Mouse (Mus musculus) urinary bladder, postnatal 14 days (tissue): ENCODE data around the gene Sfxn4.

Experiments
- DNase-seq: peaks from one replicate; pipeline ENCODE4 v3.0.0; 2021; ENCODE audit warnings: low spot score

Sfxn4 gene

DNA sequence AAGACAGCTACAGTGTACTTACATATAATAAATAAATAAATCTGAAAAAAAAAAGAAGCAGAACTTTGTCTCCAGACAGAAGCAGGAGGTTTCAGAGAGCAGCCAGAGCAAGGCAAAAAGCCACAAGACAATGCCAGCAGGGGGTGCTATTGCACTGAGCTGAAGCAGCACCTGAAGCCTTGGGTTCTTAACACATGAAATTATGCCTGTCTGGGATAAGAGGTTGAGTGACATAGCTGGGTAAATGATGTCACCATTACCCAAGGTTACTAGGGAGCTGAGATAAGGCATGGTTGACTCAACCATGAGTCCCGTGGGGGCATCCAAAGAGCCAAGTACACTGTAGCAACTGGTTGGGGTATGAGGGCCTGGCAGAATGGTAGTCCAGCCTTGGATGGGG lies 23.5 kb downstream of the Sfxn4 start:
- DNase-seq, result peak; percentile 80

DNA sequence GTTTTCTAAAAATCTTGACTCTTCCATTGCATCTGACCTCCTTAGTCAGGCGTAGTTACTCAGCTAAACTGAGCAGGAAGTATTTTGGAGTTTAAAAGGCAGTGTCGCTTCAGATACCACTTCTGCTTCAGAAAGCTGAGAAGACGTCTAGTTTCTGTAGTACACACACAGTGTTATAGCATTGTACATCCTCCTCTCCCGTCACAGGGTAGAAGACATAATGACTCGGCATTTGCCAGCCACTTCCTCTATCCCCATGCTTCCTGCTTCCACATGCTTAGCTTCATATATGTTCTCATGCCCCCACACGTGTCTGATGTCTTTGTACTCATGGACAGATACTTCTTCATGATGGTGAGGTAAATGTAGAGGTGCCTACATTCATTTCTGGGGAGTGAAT lies 42.6 kb downstream of the Sfxn4 start:
- DNase-seq, result no peak

DNA sequence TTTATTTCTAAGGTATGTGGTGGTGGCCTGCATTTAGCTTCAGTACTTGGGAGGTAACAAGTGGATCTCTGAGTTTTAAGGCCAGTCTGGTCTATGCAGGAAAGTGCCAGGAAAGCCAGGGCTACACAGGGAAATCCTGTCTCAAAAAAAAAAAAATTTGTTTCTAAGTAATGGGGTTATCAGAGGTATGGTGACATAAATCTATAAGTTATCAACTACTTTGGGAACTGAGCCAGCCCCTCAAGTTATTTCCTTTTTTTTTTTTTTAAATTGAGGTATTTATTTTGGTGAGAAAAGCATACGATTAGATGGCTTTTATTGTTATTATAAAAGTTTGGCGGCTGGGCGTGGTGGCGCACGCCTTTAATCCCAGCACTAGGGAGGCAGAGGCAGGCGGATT lies 48.1 kb downstream of the Sfxn4 start:
- DNase-seq, result no peak

DNA sequence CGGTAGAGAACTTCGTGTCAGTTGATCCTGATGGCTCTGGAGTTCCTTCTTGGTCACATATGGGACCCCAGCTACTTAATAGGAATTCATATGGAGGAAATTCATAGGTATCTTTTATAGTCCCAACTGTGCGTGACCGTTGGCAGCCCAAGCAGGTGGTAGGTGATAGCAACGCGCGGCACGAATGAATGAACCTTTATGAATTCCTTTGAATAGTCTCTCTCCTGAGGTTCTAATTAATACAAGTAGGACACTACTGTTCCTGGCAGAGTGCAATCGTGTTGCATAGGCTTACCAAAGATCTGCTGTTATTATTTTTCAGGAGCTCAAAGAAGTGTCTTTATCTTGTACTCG lies 49.3 kb downstream of the Sfxn4 start:
- no peak for DNase-seq

DNA sequence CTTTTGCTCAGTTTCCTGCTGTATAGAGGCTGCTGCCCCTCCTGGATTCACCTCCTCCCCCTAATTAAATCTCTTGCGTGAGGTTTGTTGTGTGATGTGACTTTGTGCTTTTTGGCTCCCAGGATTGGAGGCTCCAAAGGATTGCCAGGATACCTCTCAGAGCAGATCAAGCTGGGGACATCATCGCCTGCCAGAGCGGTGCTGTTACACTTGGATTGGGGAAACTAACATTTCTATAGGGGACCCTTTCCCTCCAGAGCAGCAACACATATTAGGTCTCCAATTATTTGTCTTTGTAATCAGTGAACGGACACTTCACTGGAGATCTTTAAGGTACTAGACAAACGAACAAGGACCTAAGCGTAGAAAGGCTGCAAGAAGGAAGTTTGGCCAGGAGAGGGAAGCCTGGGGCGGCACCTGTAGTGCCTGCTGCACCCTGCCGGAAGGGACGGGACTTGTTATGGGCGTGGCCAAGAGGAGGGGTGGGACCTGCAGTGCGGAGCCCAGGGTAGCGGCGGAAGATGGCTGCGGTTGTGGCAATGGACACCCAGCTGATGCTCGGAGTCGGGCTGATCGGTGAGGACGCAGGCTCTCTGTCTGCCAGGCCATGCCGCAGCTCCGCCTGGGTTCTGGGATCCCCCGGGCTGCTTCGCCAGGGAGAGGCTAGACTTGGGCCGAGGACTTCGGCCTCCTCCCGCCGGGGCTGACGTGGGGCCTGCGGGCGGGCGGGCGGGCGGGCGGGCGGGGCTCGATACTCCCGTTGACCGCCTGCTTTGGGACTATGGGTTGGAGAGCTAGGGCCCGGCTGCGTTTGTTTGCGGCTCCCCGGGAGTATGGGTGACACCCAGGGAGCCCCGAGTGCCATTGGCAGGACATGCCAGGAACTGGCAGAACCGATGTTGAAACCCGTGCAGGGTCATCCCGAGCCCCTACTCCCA lies 49.9 kb downstream of the Sfxn4 start, which contains the start of gene Fam45a:
Fam45a (plus strand) TSS at position 488 of the 938 bp plus-strand sequence.
- peak; percentile 94 for DNase-seq

DNA sequence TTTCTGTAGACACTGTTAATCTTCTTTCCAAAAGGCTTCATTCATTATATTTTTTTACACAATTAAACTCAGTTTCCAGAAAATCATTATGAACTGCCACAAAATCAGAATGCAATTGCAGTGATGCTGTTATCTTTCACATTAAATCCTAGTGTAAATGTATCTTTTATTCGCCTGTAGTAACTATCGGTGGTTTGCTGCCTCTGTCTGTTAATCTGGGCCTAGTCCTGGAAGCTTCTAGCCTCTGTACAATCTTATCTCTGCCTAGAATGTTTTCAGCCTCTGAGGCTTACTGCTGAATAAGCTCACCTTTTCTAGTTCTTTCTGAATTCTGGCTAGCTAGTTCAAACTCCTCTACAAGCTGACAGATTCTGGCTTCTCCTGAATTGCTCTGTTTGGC lies 51.4 kb downstream of the Sfxn4 start:
- no peak for DNase-seq

DNA sequence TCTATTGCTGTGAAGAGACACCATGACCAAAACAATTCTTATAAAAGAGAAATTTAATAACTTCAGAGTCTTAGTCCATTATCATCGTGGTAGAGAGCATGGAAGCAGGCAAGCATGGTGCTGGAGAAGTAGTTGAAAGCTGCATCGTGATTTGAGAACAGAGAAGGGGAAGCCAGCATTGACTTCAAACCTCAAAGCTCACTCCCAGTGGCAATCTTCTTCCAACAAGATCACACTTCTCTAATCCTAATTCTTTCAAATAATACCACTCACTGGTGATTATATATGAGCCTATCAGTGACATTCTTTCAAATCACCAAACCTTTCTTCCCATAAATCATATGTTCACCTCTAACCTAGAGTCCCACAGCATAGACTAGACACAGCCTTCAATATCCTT lies 56.4 kb downstream of the Sfxn4 start:
- DNase-seq, result no peak

DNA sequence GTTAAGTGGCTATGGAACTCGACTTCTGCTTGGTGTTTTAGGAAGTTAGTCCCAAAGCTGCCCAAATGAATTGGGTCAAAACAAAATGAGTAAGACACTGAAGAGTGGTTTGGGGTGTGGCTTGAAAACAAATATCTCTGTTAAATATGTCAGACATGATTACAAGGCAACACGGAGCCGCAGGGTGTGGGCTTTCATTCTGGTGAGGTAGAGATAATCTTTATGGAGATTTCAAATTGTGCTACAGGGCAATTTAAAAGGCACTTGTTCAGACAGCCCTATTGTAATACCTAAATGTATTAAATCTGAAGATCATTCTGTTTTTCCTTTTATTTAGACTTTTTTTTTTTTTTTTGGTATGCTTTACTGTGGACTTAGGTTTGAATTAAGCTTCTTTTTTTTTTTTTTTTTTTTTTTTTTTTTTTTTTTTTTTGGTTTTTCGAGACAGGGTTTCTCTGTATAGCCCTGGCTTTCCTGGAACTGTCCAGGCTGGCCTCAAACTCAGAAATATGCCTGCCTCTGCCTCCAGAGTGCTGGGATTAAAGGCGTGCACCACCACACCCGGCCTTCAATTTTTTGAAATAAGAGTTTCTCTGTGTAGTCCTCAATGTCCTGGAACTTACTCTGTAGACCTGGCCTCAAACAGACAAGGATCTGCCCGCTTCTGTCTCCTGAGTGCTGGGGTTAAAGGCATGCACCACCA lies 61.3 kb downstream of the Sfxn4 start:
- DNase-seq, result no peak

DNA sequence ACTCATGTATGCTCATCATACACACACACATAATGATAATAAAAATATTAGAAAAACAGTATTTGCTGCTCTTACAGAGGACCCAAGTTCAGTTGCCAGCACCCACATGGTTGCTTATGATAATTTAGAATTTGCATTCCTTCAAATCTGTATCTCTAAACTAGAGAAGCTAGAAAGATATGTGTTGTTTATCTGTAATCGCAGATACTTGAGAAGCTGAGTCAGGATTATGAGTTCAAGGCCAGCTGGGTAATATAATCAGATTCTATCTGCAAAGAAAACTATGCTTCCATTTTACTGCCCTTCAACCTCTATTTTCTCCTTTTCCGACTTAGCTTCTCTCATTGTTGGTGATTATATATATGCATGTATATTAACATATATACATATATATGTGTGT lies 63.9 kb downstream of the Sfxn4 start:
- no peak for DNase-seq

DNA sequence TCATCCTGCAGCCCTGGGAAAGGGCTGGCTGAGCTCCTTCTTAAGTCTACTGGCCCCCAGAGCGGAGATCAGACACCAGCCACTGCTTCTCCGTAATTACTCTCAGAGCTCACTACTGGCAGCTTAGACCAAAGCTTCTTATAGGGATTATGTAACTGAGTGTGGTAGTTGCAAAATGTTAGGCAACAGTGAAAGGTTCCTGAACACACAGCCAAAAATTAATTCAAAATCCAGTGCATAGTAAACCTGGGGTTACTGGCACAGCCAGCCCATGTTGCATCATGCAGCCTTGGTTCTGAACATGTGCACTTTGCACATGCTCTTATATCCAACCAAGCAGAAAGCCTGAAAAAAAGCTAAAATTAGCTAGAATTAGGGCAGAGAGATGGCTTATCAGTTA lies 66.0 kb downstream of the Sfxn4 start:
- DNase-seq, result no peak

DNA sequence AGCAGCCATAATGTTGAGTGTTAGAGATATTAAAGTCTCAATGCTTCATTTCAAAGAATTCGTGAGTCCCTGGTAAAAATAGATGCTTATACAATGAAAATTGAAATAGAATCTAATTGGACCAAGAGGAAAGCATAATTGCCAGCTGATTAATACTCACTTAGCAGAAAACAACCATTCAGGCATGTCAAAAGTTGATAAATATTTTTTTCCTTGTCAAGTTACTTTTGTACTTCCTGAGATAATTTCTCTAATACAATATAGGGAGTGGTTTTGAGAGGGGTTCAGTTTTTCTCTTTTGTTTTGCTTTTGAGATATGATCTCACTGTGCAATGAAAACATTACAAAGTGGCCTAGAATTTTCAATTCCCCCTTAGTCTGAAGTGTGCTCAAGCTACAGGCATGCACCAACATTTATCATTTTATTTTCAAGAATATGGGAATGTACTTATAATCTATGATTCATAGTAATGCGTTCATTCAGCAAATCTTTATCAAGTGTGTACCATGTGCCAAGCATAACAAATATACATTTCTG lies 68.0 kb downstream of the Sfxn4 start:
- no peak for DNase-seq

DNA sequence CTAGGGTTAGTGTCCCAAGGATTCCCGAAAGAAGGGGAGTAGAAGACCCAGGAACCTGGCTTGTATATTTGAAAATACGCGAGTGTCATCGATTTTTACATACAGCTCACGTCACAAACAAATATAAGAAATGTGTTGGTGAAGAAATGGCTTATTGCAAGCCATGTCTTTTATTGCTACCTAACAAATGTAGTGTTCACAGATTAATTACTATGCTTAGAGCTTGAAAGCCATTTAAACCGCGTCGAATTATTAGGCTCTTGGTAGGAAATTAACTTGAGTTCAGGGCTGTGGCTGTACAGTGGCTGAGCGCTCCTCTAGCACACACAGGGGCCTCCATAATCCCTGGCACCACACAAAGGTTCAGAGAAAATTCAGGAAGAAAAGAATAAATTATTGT lies 70.1 kb downstream of the Sfxn4 start:
- no peak for DNase-seq

DNA sequence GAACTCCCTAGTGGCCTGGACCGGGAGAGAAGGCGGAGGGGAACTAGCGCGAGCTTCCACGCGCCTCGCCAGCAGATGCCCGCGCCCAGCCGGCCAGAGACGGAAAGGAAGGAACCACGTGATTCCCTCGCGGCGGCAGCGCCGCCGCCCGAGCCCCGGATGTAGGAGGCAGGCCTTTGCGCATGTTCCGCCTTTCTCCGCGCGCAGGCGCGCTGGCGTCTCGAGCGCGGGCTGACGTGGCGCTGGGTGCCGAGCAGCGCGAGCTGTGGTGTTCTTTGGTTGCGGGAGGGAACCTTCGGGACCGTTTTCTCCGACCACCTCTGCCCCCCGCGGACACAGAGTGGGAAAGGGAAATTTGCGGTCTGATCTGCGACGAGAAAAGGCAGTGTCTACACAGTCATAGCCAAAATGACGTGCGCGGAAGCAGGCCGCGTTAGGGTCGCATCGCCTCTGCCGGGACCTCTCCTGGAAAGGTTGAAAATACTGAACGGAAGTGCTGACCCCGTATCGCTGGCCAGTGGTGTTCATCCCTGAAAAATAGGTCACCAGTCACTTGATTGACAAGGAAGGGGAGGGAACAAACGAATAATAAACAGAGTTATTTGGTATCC lies 70.6 kb downstream of the Sfxn4 start, which contains the start of gene Eif3a:
Eif3a (minus strand) TSS at position 108 of the 611 bp plus-strand sequence.
- peak; percentile 95 for DNase-seq

DNA sequence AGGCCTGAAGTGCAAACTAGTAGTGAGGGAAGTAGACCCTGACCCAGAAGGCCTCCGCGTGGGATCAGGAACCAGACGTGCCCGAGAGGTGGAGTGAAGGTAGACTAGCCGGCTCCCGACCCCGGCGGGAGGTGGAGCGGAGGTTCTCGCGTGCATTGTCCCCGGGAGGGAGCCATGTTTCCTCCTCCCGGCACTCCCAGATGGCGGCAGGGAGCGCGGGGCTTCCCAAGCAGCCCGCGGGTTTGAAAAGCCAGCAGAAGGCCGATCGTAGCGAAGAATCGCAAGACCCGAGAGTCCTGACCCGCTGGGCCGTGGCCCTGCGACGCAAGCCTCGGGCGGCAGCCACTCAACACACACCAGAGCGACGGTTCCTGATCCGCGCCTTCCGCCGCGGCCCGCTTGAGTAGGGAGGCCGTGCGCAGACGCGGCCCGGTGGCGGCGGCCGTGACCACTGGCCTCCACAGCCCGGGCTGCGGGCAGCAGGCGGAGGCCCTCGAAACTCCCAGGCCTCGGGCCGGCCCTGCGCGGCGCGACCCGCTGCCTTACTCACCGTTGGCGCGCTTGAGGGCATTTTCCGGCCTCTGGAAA lies 71.3 kb downstream of the Sfxn4 start:
- DNase-seq, result peak; percentile 59

DNA sequence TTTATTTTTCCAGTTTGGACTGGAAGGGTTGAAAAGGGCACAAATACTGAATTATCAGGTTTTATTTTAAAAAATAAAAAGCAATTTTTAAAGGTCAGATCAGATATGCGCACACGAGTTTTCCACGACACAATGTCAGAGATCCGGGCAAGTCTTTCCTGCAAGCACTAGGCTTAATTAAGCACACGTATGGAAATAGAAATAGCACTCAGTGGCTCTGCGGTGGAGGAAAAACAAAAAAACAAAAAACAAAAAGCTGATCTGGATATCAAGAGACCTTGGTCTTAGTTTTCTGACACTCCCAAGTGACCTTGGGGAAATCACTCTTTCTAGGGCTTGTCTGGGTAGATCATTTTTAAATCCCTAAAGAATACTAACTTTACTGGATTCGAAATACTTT lies 71.8 kb downstream of the Sfxn4 start:
- no peak for DNase-seq

DNA sequence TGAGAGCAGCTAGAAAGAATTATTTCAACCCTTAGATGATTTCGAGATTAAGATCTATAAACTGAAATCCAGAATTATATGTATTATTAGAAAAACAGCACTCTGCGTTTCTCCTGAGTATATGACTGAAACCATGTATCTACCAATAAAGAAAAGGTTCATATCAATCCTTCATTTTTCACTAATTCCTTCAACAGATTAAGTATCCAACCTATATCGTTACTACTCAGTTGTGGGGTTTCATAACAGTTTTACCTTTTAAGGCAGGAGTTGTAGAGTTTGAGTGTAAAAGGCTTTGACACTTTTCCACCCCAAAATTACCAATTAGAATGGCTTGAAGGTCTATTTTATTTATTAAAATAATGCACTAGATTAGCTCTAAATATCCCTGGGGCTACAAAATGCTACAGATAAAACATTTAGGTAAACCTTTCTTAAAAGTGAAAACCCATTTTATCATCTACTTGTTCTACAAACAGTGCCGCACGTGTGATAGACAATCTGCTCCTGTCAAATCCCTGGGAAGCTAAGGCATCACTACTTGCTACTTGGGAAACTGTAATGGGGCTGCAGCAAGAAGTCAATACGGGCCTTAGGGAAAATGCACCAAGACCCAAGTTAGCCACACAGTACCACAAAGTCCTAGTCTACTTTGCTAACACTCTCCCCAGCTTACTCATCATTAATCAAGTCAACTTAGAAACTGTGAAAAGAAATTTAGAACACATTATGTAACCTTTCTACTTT lies 72.9 kb downstream of the Sfxn4 start:
- DNase-seq, result no peak

DNA sequence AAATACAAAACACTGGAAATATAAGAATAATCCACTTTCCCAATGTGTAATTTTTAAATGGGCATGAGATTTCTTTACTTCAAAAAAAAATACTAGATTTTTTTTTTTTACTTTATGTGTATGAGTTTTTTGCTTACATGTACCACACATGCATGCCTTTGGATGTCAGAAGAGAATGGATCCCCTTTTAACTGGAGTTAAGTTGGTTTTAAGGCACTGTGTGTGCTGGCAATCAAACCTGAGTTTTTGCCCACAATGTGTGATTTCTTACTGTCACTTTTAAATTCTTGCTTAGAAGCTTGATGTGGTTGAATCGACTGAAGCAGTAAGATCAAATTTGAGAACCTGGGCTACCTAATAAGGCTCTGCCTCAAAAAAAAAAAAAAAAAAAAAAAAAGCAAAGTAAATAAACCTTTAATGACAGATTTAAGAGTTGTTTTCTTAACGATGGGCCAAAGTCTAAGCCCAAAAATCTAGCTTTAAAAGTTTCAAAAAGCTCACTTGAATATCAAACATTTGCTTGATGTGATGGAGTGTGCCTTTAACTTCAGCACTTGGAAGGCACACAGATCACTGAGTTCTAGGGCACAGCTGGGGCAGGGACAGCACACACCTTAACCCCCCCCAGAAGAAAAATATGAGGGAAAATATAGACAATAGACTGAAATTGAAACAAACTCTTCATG lies 73.7 kb downstream of the Sfxn4 start:
- DNase-seq, result no peak
